Mouse (Mus musculus) granulocyte monocyte progenitor cell, adult 5-6 weeks (primary cell): Measurements from ENCODE around the gene Dgcr2. TPM values are rescaled to one million over a fixed set of nuclear protein-coding genes. Genes with fewer than 3 reads are reported as not detected.
A peak's percentile ranks its signal among the peaks of the same experiment; 100 is the strongest.

Source experiments
- ATAC-seq: replicated peaks from 2 replicates; pipeline ENCODE4 v1.8.0; 2016; ENCODE audit warnings: mild to moderate bottlenecking, moderate TSS enrichment, inconsistent platforms; ENCODE audit not compliant: poor library complexity, severe bottlenecking
- total RNA-seq, 2 experiments: library from RNA; stranded (forward) in 1 of 2; stranded (reverse) in 1 of 2; fragments of 200-712, 200-1000 nt in 1 of 2; fragments of >200 nt in 1 of 2; fragmentation: Nextera tagmentation in 1 of 2; gene quantifications; 2 replicates each; pipeline ENCODE4 v1.2.3; 2014 to 2017

Dgcr2 gene
- total RNA-seq, 2 experiments from 2014 or later, result 26.6 to 43.1 TPM

GRCm38 (mm10) chr16:17796971-17797811, 101.2 kb downstream of the Dgcr2 start, which contains the start of gene Scarf2:
TSS of gene Scarf2 (plus strand) at chr16:17797282.
- 0 out of 2 replicates have a peak, but pooled peaks have one; percentile 9 for ATAC-seq

DNA sequence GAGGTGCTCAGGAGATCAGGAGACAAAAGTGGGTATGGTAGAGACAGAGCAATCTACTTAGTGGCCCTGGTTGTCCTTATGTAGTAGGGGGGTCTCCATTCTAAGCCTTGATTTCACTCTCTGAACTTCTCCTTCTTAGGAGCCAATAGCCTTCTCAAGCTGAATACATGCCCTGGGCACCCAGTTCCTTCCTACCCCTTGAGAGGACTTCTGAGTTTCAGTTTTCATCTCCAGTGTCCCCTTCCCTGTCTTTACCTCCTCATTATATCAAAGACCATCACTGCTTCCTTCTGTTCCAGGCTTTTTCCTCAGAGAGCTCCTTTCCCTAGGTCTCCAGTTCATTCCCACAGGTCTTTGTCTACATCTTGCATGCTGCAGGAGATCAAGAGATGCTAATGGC, 101.8 kb downstream of the Dgcr2 start:
- ATAC-seq, result peak; percentile 52; the same call in 1 of the 2 replicates

DNA sequence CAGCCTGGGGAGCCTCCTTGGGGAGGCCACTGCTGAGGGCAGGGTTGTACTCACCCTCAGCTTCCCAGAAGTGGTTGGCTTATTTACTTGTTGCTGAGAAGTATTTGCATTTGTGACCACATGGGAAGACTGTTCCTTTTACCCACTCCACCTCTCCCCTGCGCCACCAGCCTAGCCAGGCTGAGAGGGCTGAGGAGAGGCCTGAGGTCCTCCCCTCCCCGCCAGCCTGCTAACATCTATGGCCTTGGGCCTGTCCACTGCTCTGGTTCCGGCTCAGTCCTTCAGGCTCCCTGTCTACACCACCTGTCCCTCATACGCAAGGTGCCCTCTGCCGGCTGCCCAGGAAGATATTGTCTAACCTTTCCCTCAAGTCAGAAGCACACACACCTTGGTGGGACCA, 102.7 kb downstream of the Dgcr2 start:
- ATAC-seq, result no peak

GRCm38 (mm10) chr16:17794047-17794446, 104.3 kb downstream of the Dgcr2 start:
- no peak for ATAC-seq

DNA sequence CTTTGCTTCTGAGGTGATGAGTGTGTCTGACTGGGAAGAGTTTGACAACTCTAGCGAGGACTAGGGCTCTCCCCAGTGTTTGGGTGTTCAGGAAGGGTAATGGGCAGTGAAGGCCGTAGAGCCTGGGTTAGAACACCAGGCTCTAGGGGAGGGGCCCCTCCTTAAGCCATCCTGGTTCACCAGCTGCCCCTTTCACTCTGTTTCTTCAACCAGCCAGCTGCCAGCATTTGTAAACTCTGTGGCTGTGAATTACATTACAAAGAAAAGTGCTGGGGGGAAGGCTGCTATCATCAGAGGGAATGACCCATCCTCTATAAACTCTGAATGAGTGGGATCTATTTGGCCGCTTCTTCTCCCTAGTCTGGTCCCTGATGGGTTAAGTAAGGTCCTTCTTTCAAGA, 105.6 kb downstream of the Dgcr2 start:
- no peak for ATAC-seq

Other genes starting within 250 kb of the Dgcr2 start
- gene Med15, start 165.7 kb downstream of the Dgcr2 start, total RNA-seq (2014; fragmentation: Nextera tagmentation), result 59.4 and 61.7 TPM in 2 replicates
- 21.3 and 23.7 TPM in 2 replicates for gene Med15, start 165.7 kb downstream of the Dgcr2 start, total RNA-seq (2017)
- gene Klhl22, start 138.9 kb downstream of the Dgcr2 start, total RNA-seq (2014; fragmentation: Nextera tagmentation), result 16.7 and 20.1 TPM in 2 replicates
- gene Klhl22, start 138.9 kb downstream of the Dgcr2 start, total RNA-seq (2017), result 13.2 and 24.6 TPM in 2 replicates
- gene Scarf2, start 101.3 kb downstream of the Dgcr2 start, total RNA-seq (2014; fragmentation: Nextera tagmentation), result 1.1 TPM in 1 of 2 replicates, not detected in the other
- gene Scarf2, start 101.3 kb downstream of the Dgcr2 start, total RNA-seq (2017), result not detected in 2 replicates
- gene B830017H08Rik, start 65.4 kb downstream of the Dgcr2 start, total RNA-seq (2014; fragmentation: Nextera tagmentation), result not detected in 2 replicates
- not detected in 2 replicates for gene B830017H08Rik, start 65.4 kb downstream of the Dgcr2 start, total RNA-seq (2017)
- gene Car15, start 60.2 kb downstream of the Dgcr2 start, total RNA-seq (2014; fragmentation: Nextera tagmentation), result 3.0 and 5.2 TPM in 2 replicates
- not detected in 2 replicates for gene Car15, start 60.2 kb downstream of the Dgcr2 start, total RNA-seq (2017)
- 0.06 and 0.69 TPM in 2 replicates for gene Gm20518, start 6.9 kb downstream of the Dgcr2 start, total RNA-seq (2014; fragmentation: Nextera tagmentation)
- gene Gm20518, start 6.9 kb downstream of the Dgcr2 start, total RNA-seq (2017), result 0.69 TPM in 1 of 2 replicates, not detected in the other
- not detected in 2 replicates for gene Tssk1, start 4.3 kb downstream of the Dgcr2 start, total RNA-seq (2014; fragmentation: Nextera tagmentation)
- gene Tssk1, start 4.3 kb downstream of the Dgcr2 start, total RNA-seq (2017), result 0.04 TPM in 1 of 2 replicates, not detected in the other
- gene Tssk2, start 75 bp upstream of the Dgcr2 start, total RNA-seq (2014; fragmentation: Nextera tagmentation), result not detected in 2 replicates
- not detected in 2 replicates for gene Tssk2, start 75 bp upstream of the Dgcr2 start, total RNA-seq (2017)
- gene Ess2, start 12.8 kb upstream of the Dgcr2 start, total RNA-seq (2014; fragmentation: Nextera tagmentation), result 15.3 and 15.7 TPM in 2 replicates
- 19.6 and 19.7 TPM in 2 replicates for gene Ess2, start 12.8 kb upstream of the Dgcr2 start, total RNA-seq (2017)
- gene Gsc2, start 16.5 kb upstream of the Dgcr2 start, total RNA-seq (2014; fragmentation: Nextera tagmentation), result not detected in 2 replicates
- gene Gsc2, start 16.5 kb upstream of the Dgcr2 start, total RNA-seq (2017), result not detected in 2 replicates
- gene Slc25a1, start 29.7 kb upstream of the Dgcr2 start, total RNA-seq (2014; fragmentation: Nextera tagmentation), result 32.0 and 36.3 TPM in 2 replicates
- 40.6 and 47.9 TPM in 2 replicates for gene Slc25a1, start 29.7 kb upstream of the Dgcr2 start, total RNA-seq (2017)
- not detected in 2 replicates for gene Vpreb2, start 81.9 kb upstream of the Dgcr2 start, total RNA-seq (2014; fragmentation: Nextera tagmentation)
- gene Vpreb2, start 81.9 kb upstream of the Dgcr2 start, total RNA-seq (2017), result not detected in 2 replicates
- 22.3 and 53.9 TPM in 2 replicates for gene Dgcr6, start 154.3 kb upstream of the Dgcr2 start, total RNA-seq (2014; fragmentation: Nextera tagmentation)
- gene Dgcr6, start 154.3 kb upstream of the Dgcr2 start, total RNA-seq (2017), result 19.7 and 24.1 TPM in 2 replicates
- 30.0 and 39.3 TPM in 2 replicates for gene Prodh, start 191.6 kb upstream of the Dgcr2 start, total RNA-seq (2014; fragmentation: Nextera tagmentation)
- 57.8 and 64.9 TPM in 2 replicates for gene Prodh, start 191.6 kb upstream of the Dgcr2 start, total RNA-seq (2017)
- 4.5 and 14.7 TPM in 2 replicates for gene Rtn4r, start 229.1 kb upstream of the Dgcr2 start, total RNA-seq (2014; fragmentation: Nextera tagmentation)
- gene Rtn4r, start 229.1 kb upstream of the Dgcr2 start, total RNA-seq (2017), result 2.7 and 2.9 TPM in 2 replicates